Mouse (Mus musculus) kidney, embryonic 16.5 days (tissue): ENCODE measurements at regions not wholly inside any gene's neighbourhood (a gene's known extent, or its start where the extent isn't known, plus 50 kb on each side); places are given as distances from the start of the nearest gene placed in this dataset.

Experiments used
- ATAC-seq: fragments of 200-750 bp; cut with Nextera tagmentation; 2 replicates; pipeline ENCODE4 v1.8.0; 2017; ENCODE audit warnings: moderate TSS enrichment; ENCODE audit not compliant: low FRiP score, low TSS enrichment
- H3K27ac ChIP-seq: fragments of 300-500 bp; sonication (generic); 2 replicates; pipeline ENCODE4 v1.5.1; 2014; ENCODE audit warnings: low read length
- H3K27me3 ChIP-seq: fragments of 300-500 bp; sonication (generic); 2 replicates; pipeline ENCODE4 v1.6.1; 2014; ENCODE audit warnings: low read length, control low read depth, mixed read lengths; ENCODE audit not compliant: insufficient read depth
- H3K36me3 ChIP-seq: fragments of 300-500 bp; sonication (generic); 2 replicates; pipeline ENCODE4 v1.6.1; 2014; ENCODE audit warnings: low read length, control low read depth, mixed read lengths; ENCODE audit not compliant: insufficient read depth
- H3K4me1 ChIP-seq: fragments of 300-500 bp; sonication (generic); 2 replicates; pipeline ENCODE4 v1.6.1; 2014; ENCODE audit warnings: low read length, control low read depth, mixed read lengths; ENCODE audit not compliant: insufficient read depth
- H3K4me2 ChIP-seq: fragments of 300-500 bp; sonication (generic); replicated peaks from 2 replicates; pipeline ENCODE4 v1.6.1; 2014; ENCODE audit warnings: low read depth, low read length
- H3K4me3 ChIP-seq: fragments of 300-500 bp; sonication (generic); 2 replicates; pipeline ENCODE4 v1.5.1; 2014; ENCODE audit warnings: mild to moderate bottlenecking, low read length
- H3K9ac ChIP-seq: fragments of 300-500 bp; sonication (generic); replicated peaks from 2 replicates; pipeline ENCODE4 v1.6.1; 2014; ENCODE audit warnings: low read length
- H3K9me3 ChIP-seq: fragments of 300-500 bp; sonication (generic); 2 replicates; pipeline ENCODE4 v1.6.1; 2016; ENCODE audit warnings: low read length, control low read depth
- WGBS: fragments of 180-500 bp; shearing (Covaris S2); extraction: QIAGEN DNeasy Blood & Tissue Kit; methylation state at CpG from one replicate; pipeline ENCODE4 v1.1.7; 2014; 5-methylcytosine and 5-hydroxymethylcytosine counted together

DNA sequence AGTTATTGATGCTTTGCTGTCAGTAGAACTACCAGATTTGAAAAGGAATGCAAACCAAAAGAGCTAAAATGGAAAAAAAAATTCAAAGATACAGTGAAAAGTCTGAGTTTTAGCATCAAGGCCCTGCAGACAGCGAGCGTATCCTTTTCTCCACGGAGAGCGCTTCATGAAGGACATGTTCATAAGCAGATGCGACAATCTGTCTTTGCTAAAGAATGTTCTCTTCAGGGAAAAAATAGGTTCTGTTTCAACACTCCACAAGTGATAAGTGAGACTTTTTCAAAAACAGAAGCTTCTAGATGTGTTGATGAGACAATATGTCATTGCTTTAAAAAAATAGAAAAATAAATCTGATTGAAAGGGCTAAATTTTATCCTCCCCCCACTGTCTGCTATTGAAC is 147.4 kb upstream of the 1700003H04Rik start:
- no peak overlapping the region for H3K4me3 ChIP-seq
- no peak overlapping the region for H3K4me2 ChIP-seq
- H3K27me3 ChIP-seq = no peaks in the 10 kb centered on the region
- no peaks in the 10 kb centered on the region for H3K9me3 ChIP-seq
- 85% methylated on average over 5 of the region's 5 CpGs for WGBS
- no peak overlapping the region for H3K9ac ChIP-seq
- no peaks in the 10 kb centered on the region for H3K4me1 ChIP-seq
- H3K36me3 ChIP-seq = no peaks in the 10 kb centered on the region
- no peak for ATAC-seq
- no peak overlapping the region for H3K27ac ChIP-seq

DNA sequence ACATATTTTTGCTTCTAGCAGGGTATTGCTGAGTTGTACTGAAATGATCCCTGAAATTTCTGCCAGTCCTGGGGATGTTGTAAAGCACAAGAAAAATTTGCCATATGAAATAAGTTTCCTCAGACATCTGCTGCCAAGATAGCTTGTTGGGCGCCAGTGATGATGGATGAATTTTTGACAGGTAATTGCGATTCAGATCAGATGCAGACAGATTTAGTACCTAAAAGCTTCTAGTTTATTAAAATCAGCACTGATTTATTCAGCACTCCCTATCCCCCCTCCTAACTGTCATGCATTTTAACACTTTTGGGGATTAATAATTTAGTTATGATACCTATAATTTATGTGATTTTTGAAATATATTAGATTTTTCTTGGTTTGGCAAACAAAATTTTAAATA is 131.3 kb upstream of the 1700003H04Rik start:
- ATAC-seq = no peak
- Histone ChIP-seq H3K4me3 (no peak overlapping the region), H3K27me3 (no peaks in the 10 kb centered on the region), H3K4me1 (no peaks in the 10 kb centered on the region), H3K27ac (no peak overlapping the region), H3K4me2 (no peak overlapping the region), H3K36me3 (no peaks in the 10 kb centered on the region), H3K9ac (no peak overlapping the region), H3K9me3 (no peaks in the 10 kb centered on the region)
- 86% methylated on average over 2 of the region's 2 CpGs for WGBS

DNA sequence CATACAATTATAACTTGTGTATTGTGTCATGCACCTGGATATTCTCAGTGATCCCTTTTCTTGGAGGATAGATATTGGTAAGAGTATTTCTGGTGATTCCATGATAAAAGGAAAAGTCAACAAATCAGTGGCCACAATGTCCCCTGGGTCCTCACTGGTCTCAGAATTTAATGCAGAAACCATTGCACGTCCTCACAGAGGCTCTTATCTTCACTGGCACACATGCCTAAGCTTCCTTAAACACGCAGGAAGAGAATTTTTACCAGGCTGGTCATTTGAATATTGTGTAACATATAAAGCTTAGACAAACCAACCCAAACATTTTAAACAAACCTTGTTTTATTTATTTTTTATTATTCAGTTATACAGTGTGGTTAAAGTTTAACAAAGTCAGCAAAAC is 92.7 kb upstream of the 1700003H04Rik start:
- no peaks in the 10 kb centered on the region for H3K27me3 ChIP-seq

DNA sequence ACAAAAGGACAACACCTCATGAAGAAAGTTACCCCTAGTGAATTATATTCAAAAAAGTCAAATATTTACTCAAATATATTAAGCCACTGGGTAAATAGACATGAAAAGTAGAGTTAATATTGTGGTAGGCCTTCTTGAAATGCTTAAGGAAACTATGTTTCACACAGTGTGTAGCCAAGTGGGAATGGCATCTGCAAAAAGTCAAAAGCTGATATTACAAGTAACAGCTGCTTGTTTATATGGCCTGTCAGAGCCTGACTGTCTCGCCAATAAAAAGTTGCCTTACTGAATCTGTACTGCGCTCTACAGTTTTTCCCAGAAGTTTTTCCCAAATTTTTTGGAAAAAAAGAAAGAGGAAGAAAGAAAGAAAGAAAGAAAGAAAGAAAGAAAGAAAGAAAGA is 77.3 kb upstream of the 1700003H04Rik start:
- Histone ChIP-seq H3K9me3 (no peaks in the 10 kb centered on the region), H3K4me2 (no peak overlapping the region), H3K4me3 (no peak overlapping the region), H3K27me3 (no peaks in the 10 kb centered on the region), H3K9ac (no peak overlapping the region), H3K27ac (no peak overlapping the region), H3K36me3 (no peaks in the 10 kb centered on the region), H3K4me1 (no peaks in the 10 kb centered on the region)
- no peak for ATAC-seq
- 77% methylated on average over 2 of the region's 2 CpGs for WGBS

More for the DNA sequence above, 92.7 kb upstream of the 1700003H04Rik start:
- WGBS = 63% methylated on average over 2 of the region's 2 CpGs
- H3K27ac ChIP-seq = no peak overlapping the region
- H3K9me3 ChIP-seq = no peaks in the 10 kb centered on the region
- H3K9ac ChIP-seq = no peak overlapping the region
- no peak overlapping the region for H3K4me2 ChIP-seq
- ATAC-seq = no peak
- no peak overlapping the region for H3K4me3 ChIP-seq
- no peaks in the 10 kb centered on the region for H3K4me1 ChIP-seq
- no peaks in the 10 kb centered on the region for H3K36me3 ChIP-seq

DNA sequence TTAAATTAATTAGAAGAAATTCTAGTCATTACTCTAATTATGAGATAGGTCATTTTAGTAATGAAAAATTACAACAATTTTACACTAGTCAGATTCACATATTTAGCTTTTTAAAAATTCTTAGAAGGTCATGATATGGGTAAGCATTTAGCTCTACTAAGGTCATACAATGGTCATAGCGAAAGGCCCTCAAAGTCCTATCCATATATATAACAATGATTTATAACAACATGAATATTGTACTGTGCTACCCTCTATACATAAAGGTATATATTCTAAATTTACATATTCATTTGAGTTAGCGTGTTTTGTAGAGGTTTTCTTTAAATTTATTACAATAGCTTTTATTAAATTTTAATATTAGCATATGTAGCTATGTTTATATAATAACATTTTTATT is 52.5 kb upstream of the 1700003H04Rik start:
- Histone ChIP-seq H3K4me1 (no peaks in the 10 kb centered on the region), H3K9ac (no peak overlapping the region), H3K4me3 (no peak overlapping the region), H3K4me2 (no peak overlapping the region), H3K27ac (no peak overlapping the region), H3K36me3 (no peaks in the 10 kb centered on the region), H3K27me3 (no peaks in the 10 kb centered on the region), H3K9me3 (no peaks in the 10 kb centered on the region)
- no peak for ATAC-seq
- WGBS = 91% methylated on average over 2 of the region's 2 CpGs
